Mouse (Mus musculus): ENCODE results near the gene BC035044. TPM values are rescaled to one million over a fixed set of nuclear protein-coding genes. Genes with fewer than 3 reads are reported as not detected.
A peak's percentile ranks its signal among the peaks of the same experiment; 100 is the strongest.
"Not testable (repeated sequence)": the region's sequence is repeated elsewhere in the genome, so short reads cannot be mapped to it uniquely, and the experiment has no call there.

The BC035044 gene
- total RNA-seq, 1 experiment from 2014 or later: 109 TPM

DNA sequence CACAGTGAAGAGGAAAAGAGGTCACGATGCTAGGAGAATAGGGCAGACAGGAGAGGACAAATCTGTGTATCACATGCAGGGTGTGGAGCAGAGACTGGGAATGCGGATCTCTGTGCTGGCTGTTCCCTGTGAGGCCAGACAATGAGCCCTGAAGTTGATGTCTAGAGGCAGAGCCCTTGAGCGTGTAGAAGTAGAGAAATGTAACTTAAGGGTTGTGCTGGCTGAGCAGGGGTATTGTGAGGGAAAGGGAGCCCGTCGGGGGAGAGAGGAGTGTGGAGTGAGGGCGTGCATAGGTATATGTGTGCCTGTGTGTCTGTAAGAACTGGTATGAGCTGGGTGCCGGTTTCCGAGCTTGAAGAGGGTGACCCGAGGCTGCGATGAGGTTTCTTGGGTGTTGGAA is 88.4 kb downstream of the BC035044 start:
- peak in 1 of 2 experiments; percentile 8; a peak in 2 of 4 replicates for ATAC-seq (replicated peaks in 1 of 2; ENCODE audit: insufficient read depth in 1 of 2, low FRiP score in 2 of 2, low TSS enrichment in 1 of 2, low read depth in 1 of 2, poor library complexity in 2 of 2, severe bottlenecking in 2 of 2)

DNA sequence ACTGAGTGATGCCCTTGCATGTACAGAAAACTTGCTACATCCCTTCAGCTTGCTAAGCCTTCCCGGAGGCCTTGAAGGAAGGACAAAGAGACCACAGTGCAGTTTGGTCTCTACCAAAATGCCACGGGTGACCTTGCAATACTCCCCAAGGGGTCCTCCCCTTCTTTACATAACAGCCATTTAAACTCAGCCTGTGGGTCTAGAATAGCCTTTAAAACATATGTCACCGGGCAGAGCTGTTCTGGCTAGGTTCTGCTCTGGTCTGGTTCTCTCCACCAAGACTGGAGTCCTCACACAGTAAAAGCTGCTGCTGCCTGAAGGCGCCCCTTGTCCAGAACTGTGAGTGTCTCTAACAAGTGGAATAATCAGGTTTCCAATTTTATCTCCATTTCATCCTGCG is 90.2 kb downstream of the BC035044 start:
- ATAC-seq (replicated peaks in 1 of 2; ENCODE audit: insufficient read depth in 1 of 2, low FRiP score in 2 of 2, low TSS enrichment in 1 of 2, low read depth in 1 of 2, poor library complexity in 2 of 2, severe bottlenecking in 2 of 2): not testable (repeated sequence)

DNA sequence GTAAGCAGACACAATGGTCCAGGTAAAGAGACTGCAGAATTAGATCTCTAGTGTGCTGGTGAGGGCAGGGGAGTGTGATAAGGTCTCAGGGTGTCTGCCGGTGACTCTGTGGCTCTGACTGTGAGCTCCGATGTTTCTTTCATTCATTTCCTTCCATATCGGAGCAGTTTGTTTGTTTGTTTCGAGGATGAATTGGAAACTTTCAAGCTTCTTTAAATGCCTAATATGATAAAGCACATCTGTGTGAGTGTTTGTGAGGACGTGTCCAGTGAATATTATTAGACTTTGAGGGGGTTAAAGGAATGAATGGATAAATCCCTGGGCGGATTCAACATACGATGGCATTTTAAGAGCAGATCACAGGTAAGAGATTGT is 91.0 kb downstream of the BC035044 start:
- ATAC-seq (replicated peaks in 1 of 2; ENCODE audit: insufficient read depth in 1 of 2, low FRiP score in 2 of 2, low TSS enrichment in 1 of 2, low read depth in 1 of 2, poor library complexity in 2 of 2, severe bottlenecking in 2 of 2): no peak

DNA sequence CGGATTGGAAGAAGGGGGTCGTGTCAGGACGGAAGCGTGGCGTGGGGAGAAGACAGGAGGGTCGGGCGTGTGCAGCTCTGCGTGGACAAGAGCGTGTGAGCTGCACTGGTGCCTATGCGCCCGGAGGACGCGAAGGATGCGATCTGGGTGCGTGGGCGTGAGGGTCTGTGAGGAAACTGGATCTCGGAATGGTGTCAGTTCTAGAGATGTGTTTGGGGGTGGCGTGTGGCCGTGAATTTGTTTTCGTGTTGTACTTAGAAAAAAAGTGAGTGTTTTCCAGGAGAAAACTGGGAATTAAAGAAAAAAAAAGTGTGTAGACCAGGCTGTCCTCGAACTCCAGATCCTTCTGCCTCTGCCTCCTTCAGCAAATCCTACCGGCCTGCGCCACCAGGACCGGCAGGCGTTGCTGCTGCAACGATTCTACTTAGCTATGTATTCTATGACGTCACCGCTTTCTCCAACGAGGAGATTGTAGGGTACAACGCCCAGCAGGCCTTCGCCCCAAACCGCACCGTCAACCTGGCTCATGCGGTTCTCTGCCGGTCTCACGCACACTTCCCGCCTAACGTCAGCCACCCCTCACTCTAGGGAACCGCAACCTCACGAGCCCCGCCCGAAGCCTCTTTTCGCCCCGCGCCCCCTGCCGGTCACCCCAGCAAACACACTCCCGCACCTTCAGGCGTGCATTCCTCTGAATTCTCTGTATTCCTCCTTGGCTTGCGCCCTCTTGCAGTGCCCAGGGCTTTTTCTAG is 91.6 kb downstream of the BC035044 start:
- ATAC-seq (replicated peaks in 1 of 2; ENCODE audit: insufficient read depth in 1 of 2, low FRiP score in 2 of 2, low TSS enrichment in 1 of 2, low read depth in 1 of 2, poor library complexity in 2 of 2, severe bottlenecking in 2 of 2): peak; percentile 56 to 58

Other genes starting within 250 kb of the BC035044 start
- not detected in 2 replicates for gene Clec2h, start 228.7 kb downstream of the BC035044 start, total RNA-seq (2017)
- gene Klrb1, start 168.1 kb downstream of the BC035044 start, total RNA-seq (2017): not detected in 2 replicates
- 4.6 and 5.6 TPM in 2 replicates for gene Klrb1c, start 101.9 kb downstream of the BC035044 start, total RNA-seq (2017)
- 1.1 TPM in 1 of 2 replicates, not detected in the other for gene Gm44511, start 64.8 kb downstream of the BC035044 start, total RNA-seq (2017)
- 0.20 and 1.1 TPM in 2 replicates for gene Klrb1b, start 64.8 kb downstream of the BC035044 start, total RNA-seq (2017)
- 17.0 and 22.4 TPM in 2 replicates for gene Clec2i, start 3.5 kb downstream of the BC035044 start, total RNA-seq (2017)
- gene Clec2g, start 43.3 kb upstream of the BC035044 start, total RNA-seq (2017): not detected in 2 replicates
- gene Klrb1f, start 154.8 kb upstream of the BC035044 start, total RNA-seq (2017): 0.15 and 8.1 TPM in 2 replicates
- not detected in 2 replicates for gene Clec2e, start 209.8 kb upstream of the BC035044 start, total RNA-seq (2017)

All from hematopoietic stem cell, adult 5-6 weeks (primary cell).